Mouse (Mus musculus) ES-Bruce4 (cell line): Measurements from ENCODE around the gene Serpina5. TPM values are rescaled to one million over a fixed set of nuclear protein-coding genes. Genes with fewer than 3 reads are reported as not detected.
"Not testable (repeated sequence)": the region's sequence is repeated elsewhere in the genome, so short reads cannot be mapped to it uniquely, and the experiment has no call there.

ENCODE experiments used
- H3K27ac ChIP-seq: 2 replicates; pipeline ENCODE4 v1.5.1; 2012; ENCODE audit warnings: low read length, inconsistent platforms; ENCODE audit not compliant: insufficient read depth
- H3K27me3 ChIP-seq: 2 replicates; pipeline ENCODE4 v1.6.1; 2012; ENCODE audit warnings: mild to moderate bottlenecking, low read length, inconsistent platforms; ENCODE audit not compliant: control insufficient read depth, poor library complexity, insufficient read depth, severe bottlenecking
- H3K36me3 ChIP-seq: 2 replicates; pipeline ENCODE4 v1.6.1; 2012; ENCODE audit warnings: inconsistent platforms, mild to moderate bottlenecking, low read length, moderate library complexity; ENCODE audit not compliant: control insufficient read depth, poor library complexity, insufficient read depth, severe bottlenecking
- H3K4me1 ChIP-seq: one replicate; pipeline ENCODE4 v1.8.1; 2011; ENCODE audit warnings: low read length; ENCODE audit not compliant: control insufficient read depth, insufficient read depth
- H3K4me3 ChIP-seq: 2 replicates; pipeline ENCODE4 v1.5.1; 2011; ENCODE audit warnings: low read depth, mild to moderate bottlenecking, low read length
- H3K9ac ChIP-seq: 2 replicates; pipeline ENCODE4 v1.6.1; 2012; ENCODE audit warnings: low read depth, mild to moderate bottlenecking, inconsistent platforms; ENCODE audit not compliant: poor library complexity, severe bottlenecking
- H3K9me3 ChIP-seq: replicated peaks from 2 replicates; pipeline ENCODE4 v1.6.1; 2012; ENCODE audit warnings: mild to moderate bottlenecking, low read length, inconsistent platforms; ENCODE audit not compliant: control insufficient read depth, poor library complexity, insufficient read depth, severe bottlenecking
- CTCF ChIP-seq: IDR thresholded peaks from one replicate; pipeline ENCODE4 v1.8.1; 2011; ENCODE audit warnings: low read depth, low read length
- EP300 ChIP-seq: IDR thresholded peaks from 2 replicates; pipeline ENCODE4 v1.6.1; 2011; ENCODE audit warnings: low read depth, low read length; ENCODE audit not compliant: insufficient read depth
- POLR2A ChIP-seq: IDR thresholded peaks from one replicate; pipeline ENCODE4 v1.8.1; 2011; ENCODE audit warnings: low read length; ENCODE audit not compliant: insufficient read depth
- polyA plus RNA-seq: library from polyadenylated mRNA; stranded (reverse); fragments of >200 nt; gene quantifications from 2 replicates; pipeline ENCODE4 v1.2.4, GENCODE M21; 2011; ENCODE audit warnings: low read depth; ENCODE audit not compliant: missing spikeins, insufficient read depth, insufficient read length

The Serpina5 gene
- polyA plus RNA-seq, 1 experiment: not detected

DNA sequence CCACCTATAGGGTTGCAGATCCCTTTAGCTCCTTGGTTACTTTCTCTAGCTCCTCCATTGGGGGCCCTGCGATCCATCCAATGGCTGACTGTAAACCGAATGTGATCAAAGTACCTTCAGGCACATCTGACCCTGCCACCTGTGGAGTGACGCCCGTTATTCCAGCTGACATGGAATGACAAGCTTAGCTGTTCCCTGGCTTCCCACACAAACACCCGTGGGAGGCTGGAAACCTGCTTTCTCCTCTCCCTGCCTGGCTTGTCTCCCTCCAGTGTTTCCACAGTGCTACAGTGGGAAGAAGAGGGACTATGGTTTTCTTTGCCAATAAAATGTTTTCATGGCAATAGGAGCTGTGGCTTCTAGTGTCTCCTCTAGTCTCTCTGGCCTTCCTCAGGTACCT, 28.6 kb upstream of the Serpina5 start:
- H3K36me3 ChIP-seq: no peaks in the 10 kb centered on the region

GRCm38 (mm10) chr12:104090119-104090518, 10.8 kb upstream of the Serpina5 start:
- Histone ChIP-seq H3K27me3 (no peaks in the 10 kb centered on the region), H3K9me3 (no peaks in the 10 kb centered on the region), H3K36me3 (no peaks in the 10 kb centered on the region), H3K4me1 (no peaks in the 10 kb centered on the region), H3K9ac (no peak overlapping the region), H3K4me3 (no peak overlapping the region), H3K27ac (no peak overlapping the region)
- TF ChIP-seq POLR2A: no peak
- TF ChIP-seq EP300: no peak
- no peak for TF ChIP-seq CTCF

More for the DNA sequence above, 28.6 kb upstream of the Serpina5 start:
- no peak overlapping the region for H3K27ac ChIP-seq
- no peaks in the 10 kb centered on the region for H3K4me1 ChIP-seq
- H3K4me3 ChIP-seq: no peak overlapping the region
- H3K9me3 ChIP-seq: no peaks in the 10 kb centered on the region
- H3K9ac ChIP-seq: no peak overlapping the region
- TF ChIP-seq EP300 (no peak), CTCF (no peak), POLR2A (no peak)
- no peaks in the 10 kb centered on the region for H3K27me3 ChIP-seq

GRCm38 (mm10) chr12:104091303-104091702, 9.6 kb upstream of the Serpina5 start:
- no peak overlapping the region for H3K9ac ChIP-seq
- H3K4me3 ChIP-seq: no peak overlapping the region
- H3K36me3 ChIP-seq: no peaks in the 10 kb centered on the region
- H3K27ac ChIP-seq: no peak overlapping the region
- no peaks in the 10 kb centered on the region for H3K27me3 ChIP-seq
- TF ChIP-seq CTCF: no peak
- TF ChIP-seq POLR2A: no peak
- TF ChIP-seq EP300: no peak
- no peaks in the 10 kb centered on the region for H3K9me3 ChIP-seq
- no peaks in the 10 kb centered on the region for H3K4me1 ChIP-seq

GRCm38 (mm10) chr12:104105847-104106246, 4.9 kb downstream of the Serpina5 start:
- H3K9me3 ChIP-seq: no peaks in the 10 kb centered on the region
- no peak overlapping the region for H3K4me3 ChIP-seq
- H3K27me3 ChIP-seq: no peaks in the 10 kb centered on the region
- no peak overlapping the region for H3K27ac ChIP-seq
- H3K36me3 ChIP-seq: no peaks in the 10 kb centered on the region
- no peak overlapping the region for H3K9ac ChIP-seq
- no peaks in the 10 kb centered on the region for H3K4me1 ChIP-seq
- TF ChIP-seq CTCF (no peak), POLR2A (no peak), EP300 (no peak)

GRCm38 (mm10) chr12:104106919-104107318, 6.0 kb downstream of the Serpina5 start:
- no peaks in the 10 kb centered on the region for H3K27me3 ChIP-seq
- no peaks in the 10 kb centered on the region for H3K9me3 ChIP-seq
- H3K36me3 ChIP-seq: no peaks in the 10 kb centered on the region
- TF ChIP-seq CTCF (no peak), POLR2A (no peak), EP300 (no peak)
- H3K4me3 ChIP-seq: no peak overlapping the region
- H3K27ac ChIP-seq: no peak overlapping the region
- no peaks in the 10 kb centered on the region for H3K4me1 ChIP-seq
- no peak overlapping the region for H3K9ac ChIP-seq

- H3K27me3 ChIP-seq: no peaks in the 10 kb centered on the region; the same call in 1 of the 2 replicates
- H3K4me3 ChIP-seq: no peak overlapping the region
- no peaks in the 10 kb centered on the region for H3K4me1 ChIP-seq
- H3K36me3 ChIP-seq: no peaks in the 10 kb centered on the region
- no peak overlapping the region for H3K9ac ChIP-seq
- H3K27ac ChIP-seq: no peak overlapping the region
- TF ChIP-seq CTCF: no peak
- TF ChIP-seq POLR2A: no peak
- no peak for TF ChIP-seq EP300
- no peaks in the 10 kb centered on the region for H3K9me3 ChIP-seq
Observed at GRCm38 (mm10) chr12:104108507-104108906, 7.6 kb downstream of the Serpina5 start.

GRCm38 (mm10) chr12:104112333-104112732, 11.4 kb downstream of the Serpina5 start, which contains the start of gene Serpina3a:
Gene Serpina3a, plus strand, starts transcription at chr12:104112724.
- not testable (repeated sequence) for H3K27me3 ChIP-seq, H3K27ac ChIP-seq, H3K4me1 ChIP-seq, H3K9me3 ChIP-seq, H3K4me3 ChIP-seq, H3K36me3 ChIP-seq, H3K9ac ChIP-seq
